30 mouse cellular contexts compared by ENCODE assay signal in genomic region chr14:33338684-33339083, GRCm38 (mm10).
DNase-seq lines count a peak whose midpoint lies in the region; ATAC-seq and TF ChIP-seq lines count a peak whose summit lies in the region.
"Had no signal": no experiment of that assay in that cellular context is flagged by ENCODE, and none has a peak within 500 bp of the region (broad histone marks: within the 10 kb centered on the region; RNA-seq: fewer than 3 reads in every experiment).

No protein-coding gene starts in this region.

- H3K79me2 ChIP-seq in CH12.LX (replicated peaks; ENCODE audit: control insufficient read depth, extremely low read depth, insufficient read depth, poor library complexity, severe bottlenecking), result no peaks in the 10 kb centered on the region

- no peak overlapping the region for H3K4me2 ChIP-seq in hindbrain, postnatal 0 days (ENCODE audit: low read depth, low read length)
- H3K4me2 ChIP-seq in hindbrain, embryonic 14.5 days (replicated peaks), result no peak overlapping the region
- no peak overlapping the region for H3K4me2 ChIP-seq in liver, embryonic 12.5 days
- no peak overlapping the region for H3K4me2 ChIP-seq in CH12.LX (ENCODE audit: insufficient read depth, low read depth, poor library complexity, severe bottlenecking)
- H3K4me2 ChIP-seq: heart, embryonic 11.5 days; hindbrain, embryonic 13.5 days; midbrain, embryonic 11.5 days; neural tube, embryonic 12.5 days had no signal

- dilution Hi-C loops in CH12.LX (cut with MboI; ENCODE audit: extremely low pct_ligation_motif_present, extremely low pct_unique_long_range_greater_than_20kb, low sequenced_read_pairs), result no loop called here

- no peak overlapping the region for H3K9ac ChIP-seq in hindbrain, postnatal 0 days (replicated peaks; ENCODE audit: low read length)
- H3K9ac ChIP-seq in hindbrain, embryonic 14.5 days, result no peak overlapping the region
- H3K9ac ChIP-seq in liver, embryonic 12.5 days, result no peak overlapping the region
- no peak overlapping the region for H3K9ac ChIP-seq in CH12.LX (ENCODE audit: insufficient read depth, low read depth)
- H3K9ac ChIP-seq: hindbrain, embryonic 13.5 days; neural tube, embryonic 12.5 days had no signal

- peak; percentile 59 for TF ChIP-seq RAD21 in CH12.LX (IDR thresholded peaks at IDR 0.05; ENCODE audit: low read depth, low read length)

- ATAC-seq in hindbrain, postnatal 0 days, result peak; percentile 46; the same call in 1 of the 2 replicates
- no peak for ATAC-seq in hindbrain, embryonic 14.5 days (ENCODE audit: low FRiP score)
- ATAC-seq in liver, embryonic 12.5 days, result 0 out of 2 replicates have a peak, but pooled peaks have one; percentile 10
- ATAC-seq: activated CD4-positive, CD25-positive, alpha-beta regulatory T cell, adult 4 months; CD4-positive, CD25-positive, alpha-beta regulatory T cell, adult 4 months; inflammation-experienced regulatory T-cells, adult 6 months; midbrain, embryonic 16.5 days had no signal

- TF ChIP-seq CTCF in hindbrain, postnatal 0 days (IDR thresholded peaks at IDR 0.05; ENCODE audit: low read depth), result peak; percentile 63
- peak in 1 of 2 experiments; percentile 68; a peak in 2 of 4 replicates for TF ChIP-seq CTCF in CH12.LX (conservative IDR thresholded peaks at IDR 0.05 in 1 of 2, IDR thresholded peaks at IDR 0.05 in 1 of 2; ENCODE audit: low read depth in 2 of 2, low read length in 2 of 2)
- peak; percentile 16; the same call in 1 of the 2 replicates for TF ChIP-seq CTCF in brain, embryonic 14.5 days (IDR thresholded peaks at IDR 0.05; ENCODE audit: borderline replicate concordance, extremely low read depth, insufficient read depth, insufficient read length)

- H3K9me3 ChIP-seq in hindbrain, postnatal 0 days (ENCODE audit: low read length), result no peaks in the 10 kb centered on the region
- no peaks in the 10 kb centered on the region for H3K9me3 ChIP-seq in hindbrain, embryonic 14.5 days (ENCODE audit: control insufficient read depth, low read length)
- no peaks in the 10 kb centered on the region for H3K9me3 ChIP-seq in liver, embryonic 12.5 days (replicated peaks)
- no peaks in the 10 kb centered on the region for H3K9me3 ChIP-seq in CH12.LX (replicated peaks; ENCODE audit: low read length)
- H3K9me3 ChIP-seq: hindbrain, embryonic 13.5 days; neural tube, embryonic 12.5 days had no signal

- no peak overlapping the region for H3K27ac ChIP-seq in hindbrain, postnatal 0 days
- H3K27ac ChIP-seq in hindbrain, embryonic 14.5 days, result no peak overlapping the region
- no peak overlapping the region for H3K27ac ChIP-seq in liver, embryonic 12.5 days
- H3K27ac ChIP-seq in CH12.LX (ENCODE audit: insufficient read depth, low read depth), result no peak overlapping the region
- H3K27ac ChIP-seq: hindbrain, embryonic 13.5 days; neural tube, embryonic 12.5 days had no signal

- H3K36me3 ChIP-seq in hindbrain, postnatal 0 days (ENCODE audit: insufficient read depth, low read length), result no peaks in the 10 kb centered on the region
- H3K36me3 ChIP-seq in hindbrain, embryonic 14.5 days (replicated peaks; ENCODE audit: control insufficient read depth, insufficient read depth), result no peaks in the 10 kb centered on the region
- H3K36me3 ChIP-seq in liver, embryonic 12.5 days, result no peaks in the 10 kb centered on the region
- no peaks in the 10 kb centered on the region for H3K36me3 ChIP-seq in CH12.LX (replicated peaks in 1 of 2; ENCODE audit: control insufficient read depth in 1 of 2, insufficient read depth in 1 of 2, low read length in 1 of 2)
- H3K36me3 ChIP-seq: hindbrain, embryonic 13.5 days; neural tube, embryonic 12.5 days had no signal

- H3K4me1 ChIP-seq in hindbrain, postnatal 0 days (ENCODE audit: insufficient read depth, low read length), result no peaks in the 10 kb centered on the region
- no peaks in the 10 kb centered on the region for H3K4me1 ChIP-seq in hindbrain, embryonic 14.5 days (replicated peaks; ENCODE audit: control insufficient read depth, insufficient read depth, low read length)
- H3K4me1 ChIP-seq in liver, embryonic 12.5 days, result 0 out of 2 replicates have a peak, but pooled peaks cover 6% of the 10 kb centered on the region
- peaks cover 20 to 43% of the 10 kb centered on the region in 2 experiments for H3K4me1 ChIP-seq in CH12.LX (ENCODE audit: control insufficient read depth in 1 of 2, insufficient read depth in 2 of 2)

- TF ChIP-seq EP300 in CH12.LX (IDR thresholded peaks at IDR 0.05; ENCODE audit: low read length), result no peak

- H3K4me3 ChIP-seq in hindbrain, postnatal 0 days (ENCODE audit: low read length), result no peak overlapping the region
- H3K4me3 ChIP-seq in hindbrain, embryonic 14.5 days (replicated peaks; ENCODE audit: low read length), result no peak overlapping the region
- no peak overlapping the region for H3K4me3 ChIP-seq in liver, embryonic 12.5 days
- H3K4me3 ChIP-seq in CH12.LX (replicated peaks in 1 of 3; ENCODE audit: low read depth in 2 of 3, low read length in 2 of 3, poor library complexity in 1 of 3), result no peak overlapping the region
- H3K4me3 ChIP-seq: erythroblast, embryonic 14.5 days; hindbrain, embryonic 13.5 days; myocyte; neural tube, embryonic 12.5 days had no signal

- TF ChIP-seq POLR2A in CH12.LX (IDR thresholded peaks at IDR 0.05; ENCODE audit: low read depth, low read length), result no peak
- TF ChIP-seq POLR2A in brain, embryonic 14.5 days (IDR thresholded peaks at IDR 0.05; ENCODE audit: borderline replicate concordance, extremely low read depth, insufficient read depth, insufficient read length, poor library complexity, severe bottlenecking), result no peak

- DNase-seq in hindbrain, postnatal 0 days (ENCODE audit: low spot score), result peak; percentile 46
- no peak for DNase-seq in hindbrain, embryonic 14.5 days (ENCODE audit: low spot score)
- DNase-seq in liver, result no peak
- no peak for DNase-seq in CH12.LX (ENCODE audit: extremely low read depth)
- DNase-seq in brain, embryonic 14.5 days (ENCODE audit: low read depth), result no peak
- no peak for DNase-seq in urinary bladder, postnatal 4 days (ENCODE audit: low spot score in 2 of 2)
- no peak for DNase-seq in urinary bladder, postnatal 36 days (ENCODE audit: low spot score in 2 of 2)
- DNase-seq: adrenal gland, adult 8-10 months; cerebellum, adult 11 months; cerebellum, adult 9-10 months; gastrocnemius, postnatal 10 days; heart, postnatal 4 days; kidney, adult 2 months; kidney, postnatal 10 days; left cerebral cortex, postnatal 4 days; right cerebral cortex, adult 18-20 months; spleen, adult 18-20 months; thymus, adult 18-20 months; thymus, postnatal 25 days had no signal

- 71% methylated on average over 5 of the region's 5 CpGs for WGBS in hindbrain, postnatal 0 days
- 78% methylated on average over 5 of the region's 5 CpGs for WGBS in hindbrain, embryonic 14.5 days
- 45% methylated on average over 5 of the region's 5 CpGs for WGBS in liver, embryonic 12.5 days (ENCODE audit: insufficient replicate concordance)

- in situ Hi-C loops in CH12.LX (cut with MboI; ENCODE audit: low pct_ligation_motif_present, low pct_unique_long_range_greater_than_20kb, low sequenced_read_pairs), result no loop called here

- no peaks in the 10 kb centered on the region for H3K27me3 ChIP-seq in hindbrain, postnatal 0 days (ENCODE audit: insufficient read depth, low read length)
- H3K27me3 ChIP-seq in hindbrain, embryonic 14.5 days (ENCODE audit: control insufficient read depth, insufficient read depth, low read length), result no peaks in the 10 kb centered on the region
- H3K27me3 ChIP-seq in liver, embryonic 12.5 days (replicated peaks), result no peaks in the 10 kb centered on the region
- H3K27me3 ChIP-seq in CH12.LX (replicated peaks), result peaks cover 6% of the 10 kb centered on the region
- H3K27me3 ChIP-seq: neural tube, embryonic 12.5 days had no signal

TF ChIP-seq in CH12.LX, 34 proteins besides CTCF, POLR2A, EP300 and RAD21:
- TF ChIP-seq ZNF384 (IDR thresholded peaks at IDR 0.05; ENCODE audit: low read depth, low read length), result no peak
- no peak for TF ChIP-seq HCFC1 (IDR thresholded peaks at IDR 0.05; ENCODE audit: low read depth, low read length)
- no peak for TF ChIP-seq GABPA (IDR thresholded peaks at IDR 0.05; ENCODE audit: insufficient replicate concordance, low read depth, low read length)
- no peak for TF ChIP-seq ZC3H11A (IDR thresholded peaks at IDR 0.05; ENCODE audit: low read depth, low read length)
- TF ChIP-seq KAT2A (IDR thresholded peaks at IDR 0.05; ENCODE audit: insufficient replicate concordance, low read length), result no peak
- TF ChIP-seq TCF12 (IDR thresholded peaks at IDR 0.05; ENCODE audit: low read depth, low read length), result no peak
- peak; percentile 46 for TF ChIP-seq SMC3 (IDR thresholded peaks at IDR 0.05; ENCODE audit: low read depth, low read length)
- no peak for TF ChIP-seq NELFE (IDR thresholded peaks at IDR 0.05; ENCODE audit: low read depth, low read length)
